Mouse (Mus musculus) kidney, adult 2 months (tissue): Measurements from ENCODE around the gene Wrb.
A peak's percentile ranks its signal among the peaks of the same experiment; 100 is the strongest.

Experiments used
- CTCF ChIP-seq: fragments of 200-500 bp; conservative IDR thresholded peaks from 2 replicates; pipeline ENCODE4 v1.5.1; 2011; ENCODE audit warnings: low read depth, mild to moderate bottlenecking, control low read depth, low read length, moderate library complexity, mixed read lengths; ENCODE audit not compliant: insufficient read depth, insufficient read length
- POLR2A ChIP-seq: fragments of 200-500 bp; IDR thresholded peaks from one replicate; pipeline ENCODE4 v1.6.1; 2011; ENCODE audit warnings: low read depth, low read length, control low read depth

DNA sequence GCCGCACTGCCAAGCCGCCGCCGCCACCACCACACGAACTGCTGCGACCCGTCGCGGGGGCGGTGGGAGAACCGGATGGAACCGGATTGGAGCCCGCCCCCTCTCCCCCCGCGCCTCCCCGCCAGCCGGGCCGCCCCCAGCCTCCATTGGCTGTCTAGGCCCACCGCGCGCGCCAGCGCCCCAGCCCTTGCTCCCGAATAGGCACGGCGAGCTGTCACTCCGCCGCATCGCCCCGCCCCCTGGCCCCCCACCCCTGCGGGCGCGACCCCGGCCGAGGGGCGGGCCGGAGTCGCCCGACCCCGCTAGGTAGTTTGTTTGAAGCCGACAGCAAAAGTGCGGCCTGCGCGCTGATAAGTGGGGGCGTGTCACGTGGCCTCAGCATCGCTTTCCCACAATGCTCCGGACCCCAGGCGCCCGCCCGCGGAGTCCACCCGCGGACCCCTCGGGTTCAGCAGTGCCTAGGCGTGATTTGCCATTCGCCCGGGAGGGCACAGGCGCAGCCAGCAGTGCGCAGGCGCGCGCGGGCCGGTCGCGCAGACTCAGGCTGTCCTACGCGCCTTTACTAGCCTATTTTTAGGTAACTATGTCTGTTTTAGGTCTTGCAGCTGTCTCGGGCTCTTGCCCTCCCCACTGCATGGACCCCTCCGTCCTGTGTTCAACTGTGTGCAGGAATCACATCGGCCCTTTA lies 17.4 kb upstream of the Wrb start, which contains the start of gene Hmgn1:
- TF ChIP-seq POLR2A (peak; percentile 61), CTCF (no peak)
